Mouse (Mus musculus) left cerebral cortex, adult 2 months (tissue): Measurements from ENCODE around the gene Rgs7. TPM values are rescaled to one million over a fixed set of nuclear protein-coding genes. Genes with fewer than 3 reads are reported as not detected.
A peak's percentile ranks its signal among the peaks of the same experiment; 100 is the strongest.

Source experiments
- DNase-seq, 2 experiments: peaks; one replicate each; pipeline ENCODE4 v3.0.0; 2021 to 2022; ENCODE audit warnings: low spot score in 2 of 2, mixed read lengths in 1 of 2; ENCODE audit errors: extremely low spot score in 1 of 2
- H3K27ac ChIP-seq: fragments of 200-600 bp; 2 replicates; pipeline ENCODE4 v1.8.1; 2022
- H3K4me3 ChIP-seq: fragments of 200-600 bp; 2 replicates; pipeline ENCODE4 v1.8.1; 2022
- CTCF ChIP-seq: fragments of 200-600 bp; IDR thresholded peaks from 2 replicates; pipeline ENCODE4 v1.8.1; 2022; ENCODE audit warnings: antibody characterized with exemption, mild to moderate bottlenecking, moderate library complexity
- intact Hi-C: fragments of 180-260 bp; cut with DNase I; formaldehyde crosslinking; loops from one replicate; pipeline ENCODE4 v1.15.1; 2025
- total RNA-seq, 2 experiments: library from RNA; stranded (reverse); gene quantifications; 2 replicates each; pipeline ENCODE4 v1.2.3; 2021

The Rgs7 gene
- total RNA-seq, 2 experiments from 2014 or later: 114 to 120 TPM

GRCm38 (mm10) chr1:175473060-175473459, 19.2 kb downstream of the Rgs7 start:
- Histone ChIP-seq H3K27ac (no peak overlapping the region), H3K4me3 (no peak overlapping the region)
- intact Hi-C loops: no loop called here
- TF ChIP-seq CTCF: no peak
- no peak for DNase-seq

GRCm38 (mm10) chr1:175469087-175469788, 23.1 kb downstream of the Rgs7 start:
- Histone ChIP-seq H3K27ac (no peak overlapping the region; the same call in 1 of the 2 replicates), H3K4me3 (no peak overlapping the region)
- intact Hi-C loops: no loop called here
- DNase-seq: no peak
- TF ChIP-seq CTCF: no peak

GRCm38 (mm10) chr1:175464566-175464965, 27.7 kb downstream of the Rgs7 start:
- no peak overlapping the region for H3K4me3 ChIP-seq
- DNase-seq: no peak
- no peak overlapping the region for H3K27ac ChIP-seq
- intact Hi-C loops: no loop called here
- no peak for TF ChIP-seq CTCF

- peak overlapping the region; percentile 40; the same call in 1 of the 2 replicates for H3K27ac ChIP-seq
- TF ChIP-seq CTCF: no peak
- DNase-seq: peak in 1 of 2 experiments; percentile 43
- H3K4me3 ChIP-seq: no peak overlapping the region
- intact Hi-C loops: no loop called here
These were observed 29.9 kb downstream of the Rgs7 start for GRCm38 (mm10) chr1:175462351-175462750.

GRCm38 (mm10) chr1:175454041-175454636, 38.2 kb downstream of the Rgs7 start:
- TF ChIP-seq CTCF: no peak
- peak in 1 of 2 experiments; percentile 28 for DNase-seq
- Histone ChIP-seq H3K27ac (peak overlapping the region; percentile 40; the same call in 1 of the 2 replicates), H3K4me3 (no peak overlapping the region)
- intact Hi-C loops: no loop called here

- H3K4me3 ChIP-seq: no peak overlapping the region
- intact Hi-C loops: no loop called here
- no peak overlapping the region for H3K27ac ChIP-seq
- no peak for DNase-seq
- no peak for TF ChIP-seq CTCF
These were observed 44.3 kb downstream of the Rgs7 start for GRCm38 (mm10) chr1:175448017-175448416.

GRCm38 (mm10) chr1:175442939-175443338, 49.4 kb downstream of the Rgs7 start:
- intact Hi-C loops: no loop called here
- no peak overlapping the region for H3K4me3 ChIP-seq
- no peak for TF ChIP-seq CTCF
- DNase-seq: no peak
- peak overlapping the region; percentile 83 for H3K27ac ChIP-seq

- H3K27ac ChIP-seq: peak overlapping the region; percentile 83
- no peak overlapping the region for H3K4me3 ChIP-seq
- peak in 1 of 2 experiments; percentile 38 for DNase-seq
- TF ChIP-seq CTCF: no peak
- intact Hi-C loops: no loop called here
These were observed 50.3 kb downstream of the Rgs7 start for GRCm38 (mm10) chr1:175442025-175442424.

- H3K27ac ChIP-seq: peak overlapping the region; percentile 16; the same call in 1 of the 2 replicates
- no peak for TF ChIP-seq CTCF
- no peak for DNase-seq
- intact Hi-C loops: no loop called here
- H3K4me3 ChIP-seq: no peak overlapping the region
These were observed 58.6 kb downstream of the Rgs7 start for GRCm38 (mm10) chr1:175433622-175434204.

GRCm38 (mm10) chr1:175433128-175433527, 59.2 kb downstream of the Rgs7 start:
- no peak for DNase-seq
- no peak for TF ChIP-seq CTCF
- Histone ChIP-seq H3K27ac (peak overlapping the region; percentile 16; the same call in 1 of the 2 replicates), H3K4me3 (no peak overlapping the region)
- intact Hi-C loops: no loop called here

- no peak for TF ChIP-seq CTCF
- peak in 1 of 2 experiments; percentile 52 for DNase-seq
- Histone ChIP-seq H3K27ac (peak overlapping the region; percentile 56), H3K4me3 (no peak overlapping the region)
- intact Hi-C loops: no loop called here
These were observed 60.8 kb downstream of the Rgs7 start for GRCm38 (mm10) chr1:175431356-175432053.

- no peak for TF ChIP-seq CTCF
- no peak overlapping the region for H3K27ac ChIP-seq
- no peak overlapping the region for H3K4me3 ChIP-seq
- no peak for DNase-seq
- intact Hi-C loops: no loop called here
These were observed 65.2 kb downstream of the Rgs7 start for GRCm38 (mm10) chr1:175427112-175427511.
